Mouse (Mus musculus) thymus, postnatal 10 days (tissue): ENCODE results near the gene Olfr1367.
"Not testable (repeated sequence)": the region's sequence is repeated elsewhere in the genome, so short reads cannot be mapped to it uniquely, and the experiment has no call there.

Experiments
- DNase-seq, 2 experiments: peaks; one replicate each; pipeline ENCODE4 v3.0.0; 2021; ENCODE audit warnings: low spot score in 2 of 2

The Olfr1367 gene

GRCm38 (mm10) chr13:21396048-21396447 is 49.3 kb downstream of the Olfr1367 start:
- not testable (repeated sequence) for DNase-seq

GRCm38 (mm10) chr13:21397486-21397885 is 50.8 kb downstream of the Olfr1367 start:
- no peak for DNase-seq
